Mouse (Mus musculus) ES-Bruce4 (cell line): ENCODE results near the gene Cdsn.

Source experiments
- CTCF ChIP-seq: IDR thresholded peaks from one replicate; pipeline ENCODE4 v1.8.1; 2011; ENCODE audit warnings: low read depth, low read length
- POLR2A ChIP-seq: IDR thresholded peaks from one replicate; pipeline ENCODE4 v1.8.1; 2011; ENCODE audit warnings: low read length; ENCODE audit not compliant: insufficient read depth

DNA sequence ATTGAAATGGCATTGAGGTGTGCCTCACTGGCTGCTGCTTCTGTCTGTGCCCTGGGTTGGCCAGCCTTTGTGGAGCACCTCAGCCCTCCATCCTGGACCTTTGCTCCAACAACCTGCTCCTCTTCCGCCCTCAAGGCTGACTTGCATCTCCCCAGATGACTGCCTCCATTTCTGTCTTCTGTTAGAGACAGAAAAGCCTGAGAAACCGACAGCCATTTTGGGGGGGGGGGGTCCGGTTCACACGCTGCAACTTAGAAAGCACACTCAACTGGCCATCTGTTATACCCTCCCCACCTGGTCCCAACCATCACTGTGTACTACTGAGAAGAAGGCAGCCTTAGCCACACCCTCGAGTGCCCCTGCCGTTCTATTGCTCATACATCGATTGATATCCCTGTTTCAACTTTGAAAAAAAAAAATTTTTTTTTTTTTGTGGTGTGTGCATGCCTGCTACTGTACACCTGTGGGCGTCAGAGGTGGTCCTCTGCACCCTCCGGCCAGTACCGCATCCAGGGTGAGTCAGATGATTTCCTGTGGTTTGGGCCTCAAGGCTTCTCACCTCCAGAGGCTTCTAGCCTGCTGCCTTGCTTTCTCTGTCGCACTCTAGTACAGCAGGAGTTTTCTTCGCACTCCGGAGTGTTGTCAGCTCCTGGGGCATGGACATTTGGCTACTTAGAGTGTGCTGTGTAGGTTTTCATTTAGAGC, 44.2 kb upstream of the Cdsn start:
- no peak for TF ChIP-seq CTCF
- TF ChIP-seq POLR2A: no peak
